Mouse (Mus musculus): ENCODE results near the gene Hnrnpl.

Hnrnpl gene

DNA sequence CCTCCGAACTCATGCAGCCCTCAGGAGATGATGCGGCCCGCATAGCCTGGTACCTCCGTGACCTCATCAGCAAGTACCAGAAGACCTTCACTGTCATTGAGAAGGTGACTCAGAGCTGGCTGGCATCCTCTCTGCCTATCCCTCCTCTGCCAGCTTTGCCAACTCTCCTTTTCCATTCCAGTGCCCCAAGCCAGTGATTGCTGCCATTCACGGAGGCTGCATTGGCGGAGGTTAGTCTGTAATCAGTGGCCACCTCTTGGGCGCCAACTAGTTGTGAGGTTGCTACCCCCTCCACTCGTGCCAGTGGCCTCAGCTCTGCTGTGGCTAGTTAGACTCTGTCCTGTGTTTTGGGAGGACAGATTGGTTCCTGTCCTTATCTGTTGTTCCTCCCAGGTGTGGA lies 21.5 kb downstream of the Hnrnpl start:
- no peak for DNase-seq (ENCODE audit: low spot score in 2 of 2)

DNA sequence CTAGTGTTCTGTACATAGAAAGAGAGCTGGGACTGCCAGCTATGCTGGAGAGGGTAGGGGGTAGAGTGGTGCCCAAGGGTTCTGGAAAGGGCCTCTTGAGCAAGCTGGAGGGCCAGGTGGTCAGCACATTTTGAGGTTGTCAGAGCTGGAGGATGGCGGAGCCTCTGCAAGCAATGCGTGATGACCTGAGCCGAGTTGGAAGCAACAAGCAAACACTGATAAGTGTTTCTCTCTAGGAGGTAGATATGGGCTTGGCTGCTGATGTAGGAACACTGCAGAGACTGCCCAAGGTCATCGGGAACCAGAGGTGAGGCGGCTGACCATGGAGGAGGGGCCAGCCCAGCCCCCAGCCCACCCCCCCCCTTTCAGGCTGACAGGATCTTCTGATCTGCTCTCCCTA lies 22.6 kb downstream of the Hnrnpl start:
- DNase-seq (ENCODE audit: low spot score in 2 of 2) = no peak

DNA sequence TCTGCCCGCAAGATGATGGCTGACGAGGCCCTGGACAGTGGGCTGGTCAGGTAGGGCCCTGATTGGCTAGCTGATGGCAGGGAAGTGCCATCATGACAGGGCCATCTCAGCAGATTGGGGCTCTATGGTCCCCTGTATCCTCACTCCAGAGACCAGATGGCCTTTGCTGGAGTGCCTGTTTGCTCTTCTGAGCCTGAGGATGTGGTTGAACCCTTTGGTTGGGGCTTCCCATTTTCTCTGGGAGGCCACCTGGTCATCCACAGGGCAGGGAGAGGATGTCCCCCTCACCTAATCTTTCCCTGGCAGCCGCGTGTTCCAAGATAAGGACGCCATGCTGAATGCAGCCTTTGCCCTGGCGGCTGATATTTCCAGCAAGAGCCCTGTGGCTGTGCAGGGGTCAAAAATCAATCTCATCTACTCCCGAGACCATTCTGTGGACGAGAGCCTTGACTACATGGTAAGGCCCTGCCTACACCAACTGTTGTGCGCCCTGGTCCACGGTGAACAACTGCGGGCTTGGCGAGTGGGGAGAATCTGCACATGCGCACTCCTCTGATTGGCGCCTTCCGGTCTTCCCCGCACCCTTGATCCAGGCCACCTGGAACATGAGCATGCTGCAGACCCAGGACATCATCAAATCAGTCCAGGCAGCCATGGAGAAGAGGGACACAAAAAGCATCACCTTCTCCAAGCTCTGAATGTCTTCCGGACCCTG lies 23.2 kb downstream of the Hnrnpl start:
- no peak for DNase-seq (ENCODE audit: low spot score in 2 of 2)

DNA sequence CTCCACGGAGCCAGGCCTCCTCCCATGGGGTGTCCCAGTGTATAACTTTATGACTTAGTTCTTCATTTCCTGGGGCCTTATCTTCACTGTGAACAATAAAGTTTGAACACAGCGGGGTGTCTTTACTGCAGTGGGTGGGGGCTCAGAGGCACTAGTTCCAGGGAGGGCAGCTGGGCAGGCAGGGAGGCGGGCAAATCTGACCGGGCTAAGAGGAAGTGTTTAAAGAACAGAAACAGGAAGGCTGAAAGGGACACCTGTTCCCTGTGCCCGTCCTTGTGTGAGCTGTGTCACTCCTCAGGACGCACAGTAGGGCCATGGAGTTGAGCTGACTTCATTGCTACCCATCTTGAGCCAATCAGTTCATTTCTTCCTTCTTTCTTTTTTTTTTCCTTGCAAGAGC lies 23.8 kb downstream of the Hnrnpl start:
- DNase-seq (ENCODE audit: low spot score in 2 of 2) = no peak

DNA sequence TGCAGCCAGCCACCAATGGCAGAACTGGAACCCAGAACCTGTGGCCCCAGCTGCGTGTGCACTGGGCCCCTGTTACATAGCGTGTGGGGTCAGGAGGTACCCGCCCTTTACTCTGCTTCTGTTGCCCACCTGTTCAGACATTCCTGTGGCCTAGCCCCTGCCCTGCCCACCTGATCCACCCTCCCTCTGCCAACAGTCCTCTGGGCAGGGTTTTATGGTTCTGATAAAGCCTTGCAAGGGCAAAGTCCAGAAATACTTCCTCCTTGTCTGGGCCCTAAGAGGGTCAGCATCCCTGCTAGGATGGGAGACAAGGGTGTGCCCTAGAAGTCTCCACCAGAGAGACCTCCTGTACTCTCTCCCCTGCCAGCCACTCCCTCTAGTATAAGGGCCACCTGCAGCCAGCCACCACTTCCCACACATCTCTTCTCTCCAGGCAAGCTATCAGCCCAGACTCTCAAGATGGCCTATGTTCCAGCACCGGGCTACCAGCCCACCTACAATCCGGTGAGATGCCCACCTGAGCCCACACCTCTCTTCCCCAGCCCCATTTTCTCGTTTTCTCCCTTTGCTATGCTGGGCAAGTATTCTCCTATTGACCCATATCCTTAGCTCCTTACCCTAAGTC lies 25.5 kb downstream of the Hnrnpl start, which contains the start of gene Lgals4:
Lgals4 (plus strand) TSS at position 132 of the 625 bp plus-strand sequence.
- DNase-seq (ENCODE audit: low spot score in 2 of 2) = no peak

DNA sequence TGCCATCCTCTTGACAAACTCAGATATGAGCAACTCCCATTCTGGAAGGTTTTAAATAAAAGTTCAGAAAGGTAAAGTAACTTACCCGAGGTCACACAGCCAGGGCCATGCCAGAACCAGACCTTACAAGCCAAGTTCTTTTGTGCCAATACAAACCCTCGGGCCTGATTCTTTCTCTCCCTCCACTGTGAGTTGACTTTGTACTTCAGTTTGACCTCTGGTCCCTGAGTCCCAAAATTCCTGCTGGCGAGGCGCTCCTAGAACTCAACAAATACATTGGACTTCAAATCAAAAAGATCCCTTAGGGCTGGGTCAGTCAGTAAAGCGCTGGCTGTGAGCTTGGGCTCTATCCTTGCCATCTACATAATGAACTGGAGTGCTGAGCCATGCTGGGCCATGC lies 28.6 kb downstream of the Hnrnpl start:
- DNase-seq (ENCODE audit: low spot score in 2 of 2) = no peak

DNA sequence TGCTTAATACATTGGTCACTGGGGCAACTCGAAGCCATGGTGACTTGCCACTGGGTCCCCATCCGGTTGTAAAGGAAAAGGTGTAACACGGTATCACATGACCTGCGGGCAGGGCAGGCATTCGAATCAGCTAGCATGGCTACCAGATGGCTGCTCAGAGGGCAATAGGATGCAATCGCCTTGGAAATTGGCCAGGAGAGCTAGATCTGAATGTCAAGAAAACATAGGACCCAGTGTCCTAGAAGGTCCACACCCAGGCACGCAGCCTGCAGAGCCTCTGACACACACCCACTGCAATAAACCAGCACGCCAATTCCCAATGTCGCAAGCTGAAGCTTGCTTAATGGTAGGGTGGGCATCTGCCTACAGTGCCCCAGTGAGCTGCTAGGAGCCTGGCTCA lies 30.0 kb downstream of the Hnrnpl start:
- DNase-seq (ENCODE audit: low spot score in 2 of 2) = no peak

DNA sequence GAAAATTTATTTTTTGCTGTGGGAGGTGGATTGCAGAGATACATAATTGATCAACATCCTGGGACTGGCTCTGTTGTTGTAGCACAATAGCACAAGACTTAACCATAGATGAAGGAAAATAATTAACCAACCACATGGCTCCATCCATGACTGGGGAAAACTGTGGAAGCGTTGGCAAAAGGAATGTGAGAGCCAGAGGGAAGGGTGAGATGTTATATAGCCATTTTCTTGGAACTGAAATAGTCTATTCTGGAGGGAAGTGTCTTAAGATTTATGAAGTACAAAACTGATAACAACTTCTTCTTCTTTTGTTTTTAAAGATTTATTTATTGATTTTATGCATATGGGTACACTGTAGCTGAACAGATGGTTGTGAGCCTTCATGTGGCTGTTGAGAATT lies 38.9 kb downstream of the Hnrnpl start:
- DNase-seq (ENCODE audit: low spot score in 2 of 2) = no peak

DNA sequence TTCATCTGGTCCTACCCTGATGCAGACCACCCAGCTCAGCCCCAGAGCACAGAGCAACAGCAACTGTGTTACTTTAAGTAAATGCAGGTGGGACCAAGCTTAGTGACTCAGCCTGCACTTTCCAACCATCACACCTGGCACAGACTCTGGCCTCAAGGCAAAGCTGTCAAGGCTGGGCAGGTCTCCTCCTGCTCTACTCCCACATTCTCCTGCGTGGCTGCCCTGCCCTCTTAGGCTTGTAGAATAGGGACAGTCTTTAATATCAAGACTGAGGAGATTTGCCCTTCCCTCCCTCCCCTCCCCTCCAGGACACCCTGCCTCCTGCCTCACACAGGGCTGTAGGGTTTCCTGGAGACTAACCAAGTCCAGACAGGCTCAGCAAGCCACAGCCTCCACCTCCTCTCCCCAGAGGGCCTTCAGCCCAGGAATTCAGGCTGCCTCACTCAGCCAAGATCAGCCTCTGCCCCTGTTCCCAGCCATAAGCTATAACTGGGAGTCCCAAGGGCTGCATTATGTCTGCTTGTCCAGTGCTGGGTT lies 41.4 kb downstream of the Hnrnpl start:
- DNase-seq (ENCODE audit: low spot score in 2 of 2) = no peak

DNA sequence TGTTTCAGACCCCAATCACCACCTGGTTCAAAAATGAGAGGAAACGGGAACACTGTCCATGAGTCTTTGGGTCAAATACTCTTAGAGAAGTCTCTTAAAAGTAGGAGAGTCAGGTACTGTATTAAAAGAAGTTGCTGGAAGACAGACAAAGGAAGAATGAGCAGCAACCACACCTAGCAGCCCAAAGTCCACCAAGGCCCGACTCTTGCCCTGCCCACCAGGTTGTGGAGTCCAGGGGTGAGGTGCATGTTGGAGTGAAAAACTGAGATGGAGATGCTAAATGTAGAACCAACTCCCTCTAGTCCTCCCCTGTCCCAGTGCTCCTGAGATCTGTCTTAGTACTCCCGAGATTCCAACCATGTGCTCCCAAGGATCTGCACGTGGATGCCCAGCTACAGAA lies 42.3 kb downstream of the Hnrnpl start:
- DNase-seq (ENCODE audit: low spot score in 2 of 2) = no peak

DNA sequence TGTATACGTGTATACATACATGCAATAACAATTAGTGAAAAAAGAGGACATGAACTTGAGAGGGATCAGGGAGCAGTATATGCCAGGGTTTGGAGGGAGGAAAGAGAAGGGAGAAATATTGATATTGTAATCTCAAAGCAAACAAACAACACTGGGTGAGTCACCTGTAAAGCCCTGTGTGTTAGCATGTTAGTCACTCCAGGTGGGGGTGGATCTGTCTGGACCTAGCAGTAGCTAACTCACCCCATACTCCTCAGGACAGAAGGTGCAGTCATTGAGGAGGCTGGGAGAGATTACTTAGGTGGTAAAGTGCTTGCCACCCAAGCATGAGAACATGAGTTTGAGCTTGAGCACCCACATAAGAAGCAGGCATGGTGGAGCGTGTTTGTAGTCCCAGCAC lies 51.6 kb downstream of the Hnrnpl start:
- no peak for DNase-seq (ENCODE audit: low spot score in 2 of 2)

DNA sequence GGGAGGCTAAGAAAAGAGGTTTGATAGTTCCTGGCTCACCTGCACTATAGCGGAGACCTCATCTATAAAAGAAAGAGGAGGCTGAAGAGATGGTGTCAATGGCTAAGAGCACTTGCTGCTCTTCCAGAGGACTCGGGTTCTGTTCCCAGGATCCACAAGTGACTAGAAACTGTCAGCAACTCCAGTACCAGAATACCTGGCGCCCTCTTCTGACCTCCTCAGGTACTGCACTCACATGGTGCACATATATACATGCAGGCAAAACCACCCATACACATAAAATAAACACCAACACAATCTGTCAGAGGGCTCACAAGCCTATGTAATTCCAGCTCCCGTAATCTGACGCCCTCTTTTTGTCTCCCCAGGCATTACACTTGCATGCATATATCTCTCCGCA lies 52.6 kb downstream of the Hnrnpl start:
- no peak for DNase-seq (ENCODE audit: low spot score in 2 of 2)

DNA sequence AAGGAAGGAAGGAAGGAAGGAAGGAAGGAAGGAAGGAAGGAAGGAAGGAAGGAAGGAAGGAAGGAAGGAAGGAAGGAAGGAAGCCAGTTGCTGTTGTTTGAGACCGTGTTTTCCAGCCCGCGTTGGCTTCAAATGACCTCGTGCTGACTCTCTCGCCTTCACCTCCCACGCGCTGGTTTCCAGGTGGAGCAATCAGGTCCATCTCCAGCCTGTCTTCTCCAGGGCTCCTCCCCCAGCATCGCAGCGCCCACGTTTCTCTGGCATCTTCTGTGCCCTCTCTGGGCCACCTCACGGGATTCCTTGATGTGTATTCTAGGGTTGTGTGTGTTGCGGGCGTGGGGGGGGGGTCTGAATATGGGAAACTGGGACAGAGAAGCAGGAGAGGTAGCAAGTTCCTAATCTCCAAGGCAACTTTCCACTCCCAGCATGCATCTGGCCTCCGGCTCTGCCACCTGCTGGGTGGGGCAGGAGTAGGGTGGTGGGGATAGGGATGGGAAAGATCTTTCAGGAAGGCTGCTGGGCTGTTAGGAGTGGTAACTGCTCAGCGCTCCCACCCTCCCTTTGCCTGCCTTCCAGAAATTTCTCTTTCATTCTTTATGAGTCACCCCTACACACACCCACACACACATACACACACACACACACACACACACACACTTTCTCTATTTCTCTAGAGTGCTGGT lies 54.6 kb downstream of the Hnrnpl start:
- no peak for DNase-seq (ENCODE audit: low spot score in 2 of 2)

DNA sequence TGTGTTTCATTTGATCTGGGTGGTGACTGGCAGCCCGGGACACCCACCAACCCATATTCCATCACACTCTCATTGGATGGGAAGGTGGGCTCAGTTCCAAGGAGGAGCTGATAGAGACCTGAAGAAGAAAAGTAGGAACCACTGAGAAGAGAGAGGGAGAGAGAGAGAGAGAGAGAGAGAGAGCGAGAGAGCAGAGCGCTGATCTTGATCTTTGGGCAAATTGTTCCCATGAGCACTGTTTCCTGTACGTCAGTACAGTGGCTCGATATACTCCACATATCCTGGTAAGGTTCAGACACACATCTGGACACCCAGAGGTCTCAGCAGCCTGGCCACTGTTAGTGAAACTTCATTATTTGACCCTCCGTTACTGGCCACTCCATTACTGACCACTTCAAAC lies 55.2 kb downstream of the Hnrnpl start, which contains the start of gene Lgals7:
Lgals7 (plus strand) TSS at position 314 of the 400 bp plus-strand sequence.
- DNase-seq (ENCODE audit: low spot score in 2 of 2) = no peak

DNA sequence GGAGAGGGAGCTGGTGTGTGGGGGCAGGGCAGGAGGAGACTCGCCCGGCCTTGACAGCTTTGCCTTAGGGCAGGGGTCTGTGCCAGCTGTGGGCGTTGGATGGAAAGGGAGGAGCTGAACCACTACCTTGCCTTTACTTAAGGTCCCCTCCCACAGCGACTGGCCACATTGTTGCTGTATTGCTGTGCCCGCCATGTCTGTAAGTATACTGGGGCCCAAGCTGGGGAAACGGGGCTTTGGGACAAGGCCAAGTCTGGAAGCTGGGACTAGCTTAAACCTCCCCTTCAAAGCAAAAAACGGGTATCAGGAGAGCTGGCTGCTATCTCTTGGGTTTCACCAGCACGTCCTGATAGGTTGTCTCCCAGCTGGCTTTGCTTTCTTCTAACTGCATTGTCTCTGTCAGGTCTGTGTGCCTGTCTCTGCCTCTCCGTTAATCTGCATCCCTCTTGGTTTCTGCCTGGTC lies 56.0 kb downstream of the Hnrnpl start:
- DNase-seq (ENCODE audit: low spot score in 2 of 2) = peak in 1 of 2 experiments; percentile 47

DNA sequence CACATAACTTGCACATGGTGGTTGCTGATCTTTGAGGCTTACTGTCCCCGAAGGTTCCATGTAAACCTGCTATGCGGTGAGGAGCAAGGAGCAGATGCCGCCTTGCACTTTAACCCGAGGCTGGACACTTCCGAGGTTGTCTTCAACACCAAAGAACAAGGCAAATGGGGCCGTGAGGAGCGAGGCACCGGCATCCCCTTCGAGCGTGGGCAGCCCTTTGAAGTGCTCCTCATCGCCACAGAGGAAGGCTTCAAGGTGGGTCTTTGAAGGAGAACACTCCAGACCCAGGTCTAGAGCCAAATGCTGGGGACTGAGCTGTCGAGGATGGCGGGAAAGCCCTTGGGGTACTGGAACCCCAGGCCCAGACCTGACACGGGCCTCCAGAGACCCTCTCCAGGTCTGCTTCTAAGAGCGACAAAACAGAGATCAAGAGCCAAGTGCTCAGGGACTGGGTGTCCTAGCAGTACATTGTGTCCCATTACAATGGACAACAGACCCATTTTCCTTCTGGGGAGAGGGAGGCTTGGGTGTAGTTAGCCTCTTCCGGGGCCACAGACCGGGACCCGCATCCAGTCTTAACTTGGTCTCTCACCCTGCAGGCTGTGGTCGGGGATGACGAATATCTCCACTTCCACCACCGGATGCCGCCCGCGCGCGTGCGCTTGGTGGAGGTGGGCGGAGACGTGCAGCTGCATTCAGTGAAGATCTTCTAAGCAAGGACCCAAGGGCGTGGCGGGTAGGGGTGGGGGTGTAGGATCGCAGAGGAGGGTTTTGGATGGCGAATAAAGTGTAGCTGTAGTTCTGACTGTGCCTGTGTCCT lies 57.4 kb downstream of the Hnrnpl start:
- peak; percentile 79 to 84 for DNase-seq (ENCODE audit: low spot score in 2 of 2)

DNA sequence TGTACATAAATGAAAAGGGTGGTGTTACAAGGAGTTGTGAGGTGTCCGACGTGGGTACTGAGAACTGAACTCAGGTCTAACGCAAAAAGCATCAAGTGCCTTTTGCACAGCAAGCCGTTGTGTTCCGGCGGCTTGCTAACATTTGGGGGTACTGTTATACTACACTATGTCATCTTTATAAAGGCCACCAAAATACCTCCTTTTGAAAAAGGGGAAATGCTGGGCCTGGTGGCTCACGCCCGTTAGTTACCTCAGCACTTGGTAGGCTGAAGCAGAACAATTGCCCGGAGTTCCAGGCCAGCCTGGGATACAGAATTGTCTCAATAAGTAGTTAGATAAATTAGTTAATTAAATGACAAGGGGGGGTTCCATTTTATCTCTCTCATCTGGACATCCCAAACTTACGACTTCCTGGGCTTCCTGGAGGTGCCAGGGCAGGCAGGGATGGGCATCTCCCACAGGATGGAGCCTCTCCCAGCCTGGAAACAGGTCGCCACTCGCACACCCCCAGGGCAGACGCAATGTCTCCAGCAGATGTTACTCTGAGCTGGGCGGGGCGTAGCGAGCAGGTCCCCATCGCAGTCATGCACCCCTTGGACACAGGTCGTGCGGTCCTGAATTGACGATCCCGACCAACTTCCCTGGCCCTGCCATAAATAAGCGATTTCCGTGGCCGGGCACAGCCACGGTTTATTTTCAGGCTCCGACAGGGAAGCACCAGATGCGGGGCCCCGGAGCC lies 58.6 kb downstream of the Hnrnpl start:
- no peak for DNase-seq (ENCODE audit: low spot score in 2 of 2)

DNA sequence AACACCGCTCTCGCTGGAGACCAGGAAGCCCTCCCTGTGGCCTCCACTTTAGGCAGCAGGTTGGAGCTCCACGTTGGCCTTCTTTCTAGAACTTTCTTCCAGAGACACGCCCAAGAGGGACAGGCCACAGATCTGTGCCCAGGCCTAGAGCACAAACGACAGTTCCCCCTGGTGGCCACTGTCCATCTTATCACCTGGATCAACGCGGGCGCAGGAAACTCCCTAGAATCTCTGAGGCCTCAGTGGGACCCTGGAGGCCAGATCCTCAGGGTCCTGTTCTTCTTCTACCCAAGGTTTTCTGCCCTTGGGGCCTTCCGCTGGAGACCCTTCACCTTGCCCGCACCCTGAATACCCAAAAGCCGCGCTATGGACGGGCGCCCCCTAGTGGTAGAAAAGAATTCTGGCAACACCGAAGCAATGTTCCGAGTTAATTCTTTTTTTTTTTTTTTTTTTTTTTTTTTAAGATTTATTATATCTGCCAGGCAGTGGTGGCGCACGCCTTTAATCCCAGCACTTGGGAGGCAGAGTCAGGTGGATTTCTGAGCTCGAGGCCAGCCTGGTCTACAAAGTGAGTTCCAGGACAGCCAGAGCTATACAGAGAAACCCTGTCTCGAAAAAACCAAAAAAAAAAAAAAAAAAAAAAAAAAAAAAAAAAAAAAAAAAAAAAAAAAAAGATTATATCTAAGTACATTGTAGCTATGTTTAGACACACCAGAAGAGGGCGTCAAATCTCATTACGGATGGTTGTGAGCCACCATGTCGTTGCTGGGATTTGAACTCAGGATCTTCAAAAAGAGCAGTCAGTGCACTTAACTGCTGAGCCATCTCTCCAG lies 59.4 kb downstream of the Hnrnpl start:
- DNase-seq (ENCODE audit: low spot score in 2 of 2) = peak; percentile 51 to 77

DNA sequence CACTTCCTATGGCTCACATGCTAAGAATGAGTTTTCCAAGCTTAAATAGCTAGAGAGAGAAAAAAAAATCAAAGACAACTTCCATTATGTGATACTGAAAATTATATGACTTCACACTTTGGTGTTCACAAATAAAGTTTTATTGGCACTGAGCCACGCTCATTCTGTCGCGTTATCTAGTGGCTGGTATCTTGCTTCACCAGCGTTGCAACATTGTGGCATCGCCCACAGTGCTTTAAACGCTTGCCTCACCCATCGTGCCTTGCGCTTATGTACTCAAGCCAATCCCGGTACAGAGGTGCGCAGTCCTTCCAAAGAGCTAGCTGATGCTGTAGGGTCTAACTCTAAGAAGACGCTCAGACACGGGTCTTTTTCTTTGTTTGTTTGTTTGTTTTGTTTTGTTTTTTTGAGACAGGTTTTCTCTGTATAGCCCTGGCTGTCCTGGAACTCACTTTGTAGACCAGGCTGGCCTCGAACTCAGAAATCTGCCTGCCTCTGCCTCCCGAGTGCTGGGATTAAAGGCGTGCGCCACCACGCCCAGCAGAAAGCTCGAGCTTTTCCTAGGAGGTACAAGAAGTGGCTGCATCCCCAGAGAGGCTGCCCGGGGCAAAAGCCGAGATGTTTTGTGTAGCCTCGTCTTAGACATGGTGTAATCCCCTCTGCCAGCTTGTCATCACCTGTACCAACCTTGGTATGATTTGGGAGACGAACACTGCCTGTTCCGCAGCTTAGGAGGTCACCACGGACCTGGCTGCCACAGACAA lies 62.7 kb downstream of the Hnrnpl start:
- DNase-seq (ENCODE audit: low spot score in 2 of 2) = no peak

Data from urinary bladder, postnatal 4 days (tissue).